Mouse (Mus musculus): Measurements from ENCODE around the gene Csrp1.

DNA sequence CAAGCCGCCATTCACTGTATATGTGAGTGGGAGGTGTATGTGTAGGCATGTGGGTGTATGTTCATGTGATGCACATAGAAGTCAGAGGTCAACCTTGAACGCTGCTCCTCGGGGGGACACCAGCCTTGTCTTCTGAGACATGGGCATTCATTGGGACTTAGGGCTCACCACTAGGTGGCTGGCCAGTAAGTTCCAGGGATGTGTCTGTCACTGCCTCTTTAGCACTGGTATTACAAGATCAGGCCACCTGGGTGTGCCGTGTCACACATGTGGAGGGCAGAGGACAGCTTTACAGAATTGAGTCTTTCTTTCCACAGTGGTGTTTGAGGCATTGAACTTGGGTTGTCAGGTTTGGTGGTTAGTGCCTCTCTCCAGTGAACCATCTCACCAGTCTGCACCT lies 22.4 kb upstream of the Csrp1 start:
- TF ChIP-seq POLR2A (IDR thresholded peaks at IDR 0.05; ENCODE audit: insufficient read depth, low read depth, low read length) = no peak
- no peak for TF ChIP-seq CTCF (IDR thresholded peaks at IDR 0.05; ENCODE audit: insufficient read depth, low read depth, low read length)

All from olfactory bulb, adult 2 months (tissue).